Mouse (Mus musculus) heart, embryonic 12.5 days (tissue): ENCODE data around the gene Tcf7l2. TPM values are rescaled to one million over a fixed set of nuclear protein-coding genes. Genes with fewer than 3 reads are reported as not detected.

Source experiments
- ATAC-seq: fragments of 200-750 bp; cut with Nextera tagmentation; 2 replicates; pipeline ENCODE4 v1.8.0; 2017; ENCODE audit warnings: moderate TSS enrichment, moderate library complexity; ENCODE audit not compliant: insufficient number of reproducible peaks, low FRiP score
- H3K27ac ChIP-seq: fragments of 300-500 bp; sonication (generic); 2 replicates; pipeline ENCODE4 v1.5.1; 2016; ENCODE audit warnings: mild to moderate bottlenecking, moderate library complexity; ENCODE audit not compliant: poor library complexity, severe bottlenecking
- H3K27me3 ChIP-seq: fragments of 300-500 bp; sonication (generic); replicated peaks from 2 replicates; pipeline ENCODE4 v1.6.1; 2016; ENCODE audit warnings: mild to moderate bottlenecking, moderate library complexity
- H3K36me3 ChIP-seq: fragments of 300-500 bp; sonication (generic); 2 replicates; pipeline ENCODE4 v1.6.1; 2016; ENCODE audit warnings: mild to moderate bottlenecking, moderate library complexity
- H3K4me1 ChIP-seq: fragments of 300-500 bp; sonication (generic); replicated peaks from 2 replicates; pipeline ENCODE4 v1.6.1; 2016; ENCODE audit warnings: mild to moderate bottlenecking
- H3K4me2 ChIP-seq: fragments of 300-500 bp; sonication (generic); 2 replicates; pipeline ENCODE4 v1.6.1; 2016; ENCODE audit warnings: mild to moderate bottlenecking, moderate library complexity
- H3K4me3 ChIP-seq: fragments of 300-500 bp; sonication (generic); 2 replicates; pipeline ENCODE4 v1.5.1; 2016; ENCODE audit warnings: mild to moderate bottlenecking
- H3K9ac ChIP-seq: fragments of 300-500 bp; sonication (generic); 2 replicates; pipeline ENCODE4 v1.6.1; 2016; ENCODE audit warnings: mild to moderate bottlenecking, moderate library complexity
- H3K9me3 ChIP-seq: fragments of 300-500 bp; sonication (generic); replicated peaks from 2 replicates; pipeline ENCODE4 v1.6.1; 2016; ENCODE audit warnings: mild to moderate bottlenecking, moderate library complexity
- WGBS: fragments of 180-500 bp; shearing (Covaris S2); methylation state at CpG from one replicate; pipeline ENCODE4 v1.1.7; 2016; 5-methylcytosine and 5-hydroxymethylcytosine counted together
- polyA plus RNA-seq: library from polyadenylated mRNA; unstranded; fragments of >200 nt; fragmentation: Nextera tagmentation; extraction: Ambion mirVana; gene quantifications from 2 replicates; pipeline ENCODE4 v1.2.1, GENCODE M21; 2016

The Tcf7l2 gene
- polyA plus RNA-seq, 1 experiment from 2014 or later: 59.7 TPM

DNA sequence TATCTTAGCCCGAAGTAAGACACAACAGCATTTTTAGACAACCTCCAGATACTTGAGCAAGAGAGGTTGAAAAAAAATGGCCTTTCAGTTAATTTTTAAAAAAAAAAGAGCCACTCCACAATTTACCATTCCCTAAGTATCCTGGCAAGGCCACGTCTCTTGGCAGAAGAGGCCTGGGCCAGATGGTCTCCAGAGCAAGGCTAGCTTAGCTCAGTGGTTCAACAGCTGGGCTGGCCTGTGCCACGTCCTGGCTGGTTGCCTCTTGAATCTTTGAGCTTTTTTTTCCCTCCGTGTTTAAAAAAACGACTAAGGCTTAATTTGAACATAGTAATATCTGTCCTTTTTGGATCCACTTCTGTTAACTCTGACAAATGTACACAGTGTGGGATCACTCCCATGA is 209.8 kb downstream of the Tcf7l2 start:
- H3K9ac ChIP-seq: no peak overlapping the region
- no peaks in the 10 kb centered on the region for H3K36me3 ChIP-seq
- H3K4me1 ChIP-seq: peaks cover 5% of the 10 kb centered on the region; the same call in 1 of the 2 replicates
- no peaks in the 10 kb centered on the region for H3K27me3 ChIP-seq
- H3K9me3 ChIP-seq: no peaks in the 10 kb centered on the region
- H3K27ac ChIP-seq: no peak overlapping the region
- no peak overlapping the region for H3K4me2 ChIP-seq
- H3K4me3 ChIP-seq: no peak overlapping the region
- no peak for ATAC-seq
- 82% methylated on average over 5 of the region's 5 CpGs for WGBS

DNA sequence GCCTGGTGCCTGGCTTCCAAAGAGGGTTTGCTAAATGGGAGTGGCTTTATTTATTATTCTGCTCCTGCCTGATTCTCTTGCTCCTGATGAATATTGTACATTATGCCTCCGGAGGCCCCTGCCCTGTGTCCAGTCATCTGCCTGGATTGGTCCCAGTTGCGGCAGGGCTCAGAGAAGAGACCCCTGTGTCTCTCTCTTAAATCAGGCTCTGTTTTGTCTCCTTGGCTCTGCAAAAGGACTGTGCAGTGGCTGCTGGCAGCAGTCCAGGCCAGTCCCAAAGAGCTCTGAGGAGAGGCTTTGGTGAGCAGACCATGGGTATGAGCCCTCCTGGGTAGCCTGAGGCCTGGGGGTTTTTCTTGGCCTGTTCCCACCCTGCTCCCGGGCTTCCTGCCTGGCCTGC is 211.6 kb downstream of the Tcf7l2 start:
- no peak overlapping the region for H3K4me2 ChIP-seq
- no peak overlapping the region; the same call in 1 of the 2 replicates for H3K9ac ChIP-seq
- 71% methylated on average over 3 of the region's 3 CpGs for WGBS
- no peak overlapping the region for H3K4me3 ChIP-seq
- peak overlapping the region; percentile 23; the same call in 1 of the 2 replicates for H3K27ac ChIP-seq
- H3K27me3 ChIP-seq: no peaks in the 10 kb centered on the region
- no peak for ATAC-seq
- H3K4me1 ChIP-seq: peaks cover 5% of the 10 kb centered on the region; the same call in 1 of the 2 replicates
- no peaks in the 10 kb centered on the region for H3K36me3 ChIP-seq
- H3K9me3 ChIP-seq: no peaks in the 10 kb centered on the region

DNA sequence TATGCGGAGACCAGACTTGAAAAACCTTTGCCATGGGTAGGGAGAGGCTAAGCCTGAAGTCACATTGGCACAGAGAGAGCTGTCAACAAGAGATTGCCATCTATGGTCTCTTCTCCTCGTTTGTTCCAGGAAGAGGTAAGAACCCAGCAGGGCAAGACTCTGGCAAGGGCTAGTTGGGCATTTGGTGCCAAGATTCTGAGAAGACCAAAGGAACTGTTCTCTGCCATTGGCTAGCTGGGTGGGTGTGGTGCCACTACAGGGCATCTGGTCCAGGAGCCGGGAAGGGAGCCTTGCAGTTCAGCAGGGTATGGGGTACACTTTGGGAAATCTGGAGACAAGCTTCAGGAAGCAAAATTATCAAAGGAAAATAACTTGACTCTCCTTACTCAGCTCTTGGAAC is 213.5 kb downstream of the Tcf7l2 start:
- H3K4me2 ChIP-seq: no peak overlapping the region
- no peaks in the 10 kb centered on the region for H3K36me3 ChIP-seq
- no peaks in the 10 kb centered on the region for H3K27me3 ChIP-seq
- no peak overlapping the region for H3K4me3 ChIP-seq
- WGBS: 71% methylated on average over 3 of the region's 3 CpGs
- ATAC-seq: no peak
- peaks cover 9% of the 10 kb centered on the region for H3K9me3 ChIP-seq
- no peak overlapping the region for H3K27ac ChIP-seq
- no peak overlapping the region for H3K9ac ChIP-seq
- H3K4me1 ChIP-seq: peaks cover 5% of the 10 kb centered on the region; the same call in 1 of the 2 replicates

DNA sequence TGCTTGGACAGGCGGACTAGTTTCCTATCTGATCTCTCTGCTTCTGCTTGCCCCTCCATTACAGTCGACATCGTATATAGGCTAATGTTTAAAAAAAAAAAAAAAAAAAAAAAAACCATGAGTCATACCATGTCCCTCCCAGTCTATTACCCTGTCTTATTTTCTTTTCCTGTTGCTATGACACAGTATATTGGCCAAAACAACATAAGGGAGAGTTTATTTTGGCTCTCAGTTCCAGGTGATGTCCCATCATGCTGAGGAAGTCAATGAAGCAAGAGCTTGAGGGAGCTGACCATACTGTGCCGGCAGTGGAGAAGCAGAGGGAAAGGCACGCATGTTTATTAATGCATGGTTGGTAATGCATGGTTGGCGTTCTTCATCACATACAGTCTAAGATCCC is 215.1 kb downstream of the Tcf7l2 start:
- Histone ChIP-seq H3K4me3 (no peak overlapping the region), H3K27me3 (no peaks in the 10 kb centered on the region), H3K36me3 (no peaks in the 10 kb centered on the region), H3K4me1 (peaks cover 5% of the 10 kb centered on the region; the same call in 1 of the 2 replicates), H3K9me3 (peaks cover 11% of the 10 kb centered on the region), H3K27ac (no peak overlapping the region), H3K9ac (no peak overlapping the region), H3K4me2 (no peak overlapping the region)
- 80% methylated on average over 6 of the region's 6 CpGs for WGBS
- ATAC-seq: no peak

DNA sequence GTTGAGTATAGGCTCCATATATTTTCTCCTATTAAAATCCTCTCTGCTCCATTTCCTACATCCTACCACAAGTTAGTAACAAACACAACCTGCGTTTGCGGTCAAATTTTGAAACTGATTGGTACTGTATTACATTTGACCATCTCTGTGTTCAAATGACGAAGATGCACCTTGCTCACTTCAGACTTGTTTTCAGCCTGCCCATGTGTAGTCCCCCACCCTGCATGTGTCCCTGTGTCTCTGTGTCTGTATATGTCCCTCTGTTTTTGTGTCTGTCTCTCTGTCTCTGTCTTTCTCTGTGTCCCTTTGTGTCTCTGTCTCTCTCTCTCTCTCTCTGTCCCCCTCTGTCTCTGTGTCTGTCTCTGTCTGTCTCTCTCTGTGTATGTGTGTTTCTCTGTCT is 222.8 kb downstream of the Tcf7l2 start:
- H3K9me3 ChIP-seq: peaks cover 6% of the 10 kb centered on the region; the same call in 1 of the 2 replicates
- 91% methylated on average over 3 of the region's 3 CpGs for WGBS
- H3K4me3 ChIP-seq: no peak overlapping the region
- no peaks in the 10 kb centered on the region; the same call in 1 of the 2 replicates for H3K27me3 ChIP-seq
- H3K9ac ChIP-seq: no peak overlapping the region
- no peak for ATAC-seq
- no peak overlapping the region for H3K27ac ChIP-seq
- H3K4me2 ChIP-seq: no peak overlapping the region
- no peaks in the 10 kb centered on the region for H3K4me1 ChIP-seq
- H3K36me3 ChIP-seq: no peaks in the 10 kb centered on the region

DNA sequence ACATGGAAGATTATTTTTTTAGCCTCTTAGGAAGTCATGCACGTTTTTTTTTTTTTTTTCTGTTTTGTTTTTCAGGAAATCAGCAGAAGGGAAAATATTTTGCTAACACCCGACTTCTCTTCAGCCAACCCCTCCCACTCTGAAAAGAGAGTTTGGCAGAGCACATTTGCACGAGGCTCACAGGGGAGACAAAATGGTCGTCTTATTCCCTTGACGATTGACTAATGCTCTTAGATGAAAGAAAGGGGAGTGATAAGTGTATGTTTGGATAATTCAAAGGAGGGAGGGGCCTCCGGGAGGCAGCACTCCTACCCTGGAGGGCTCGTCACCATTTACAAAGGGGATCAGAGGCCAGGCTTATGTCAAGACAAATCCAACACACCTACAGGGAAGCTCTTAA is 224.4 kb downstream of the Tcf7l2 start:
- 18% methylated on average over 7 of the region's 7 CpGs for WGBS
- H3K4me2 ChIP-seq: no peak overlapping the region
- ATAC-seq: 0 out of 2 replicates have a peak, but pooled peaks have one; percentile 22
- H3K4me1 ChIP-seq: no peaks in the 10 kb centered on the region
- H3K9me3 ChIP-seq: 0 out of 2 replicates have a peak, but pooled peaks cover 3% of the 10 kb centered on the region
- no peak overlapping the region for H3K27ac ChIP-seq
- H3K36me3 ChIP-seq: no peaks in the 10 kb centered on the region
- H3K27me3 ChIP-seq: no peaks in the 10 kb centered on the region; the same call in 1 of the 2 replicates
- H3K9ac ChIP-seq: no peak overlapping the region
- no peak overlapping the region for H3K4me3 ChIP-seq

DNA sequence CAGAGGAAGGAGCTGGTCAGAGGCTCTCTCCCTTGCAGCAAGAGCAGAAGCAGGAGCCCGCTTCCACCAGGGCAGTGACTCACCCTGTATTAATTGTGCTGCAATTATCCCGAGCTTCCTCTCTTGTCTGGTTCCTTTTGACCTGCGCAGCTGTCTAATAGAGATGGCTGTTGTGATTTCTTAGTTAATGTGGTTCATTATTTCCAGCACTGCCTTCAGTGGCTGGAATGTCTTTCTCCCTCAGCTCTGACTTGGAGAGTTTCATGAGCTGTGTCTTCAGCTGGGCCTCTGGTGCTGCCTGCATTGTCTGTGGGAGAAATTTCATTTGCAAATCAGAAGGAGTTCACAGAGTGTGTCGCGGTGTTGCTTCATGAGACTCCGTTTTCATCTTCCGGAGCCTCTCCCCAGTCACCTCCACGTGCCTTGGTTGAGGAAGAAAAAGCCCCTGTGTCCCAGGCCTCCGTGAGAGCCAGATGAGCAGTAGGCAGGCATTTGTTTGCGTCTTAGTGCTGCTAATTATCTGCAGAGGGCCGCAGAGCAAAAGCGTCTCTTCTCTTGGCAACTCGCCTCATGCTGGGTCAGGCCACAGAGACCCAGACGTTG is 228.4 kb downstream of the Tcf7l2 start:
- Histone ChIP-seq H3K36me3 (no peaks in the 10 kb centered on the region), H3K27me3 (no peaks in the 10 kb centered on the region; the same call in 1 of the 2 replicates), H3K9me3 (no peaks in the 10 kb centered on the region), H3K4me1 (no peaks in the 10 kb centered on the region), H3K9ac (no peak overlapping the region), H3K27ac (no peak overlapping the region), H3K4me2 (no peak overlapping the region), H3K4me3 (no peak overlapping the region)
- WGBS: 45% methylated on average over 14 of the region's 14 CpGs
- no peak for ATAC-seq

DNA sequence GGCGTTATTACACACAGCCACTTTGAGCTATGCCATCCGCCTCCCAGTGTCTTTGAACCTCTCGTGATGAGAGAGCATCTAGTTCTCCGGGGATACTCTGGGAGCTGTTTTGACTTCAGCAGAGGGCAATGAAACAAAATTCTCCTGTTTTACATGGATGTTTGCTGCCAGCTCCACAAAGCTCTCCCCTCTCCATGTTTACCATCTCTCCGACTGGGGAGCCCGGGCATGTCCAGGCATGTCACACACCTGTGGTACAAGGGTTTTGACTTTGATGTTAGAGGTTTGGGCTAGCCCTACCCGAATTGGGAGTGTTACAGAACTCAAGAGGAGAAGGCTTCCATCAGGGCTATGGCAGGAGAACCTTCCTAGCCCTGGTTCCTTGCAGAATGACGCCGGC is 234.5 kb downstream of the Tcf7l2 start:
- 89% methylated on average over 9 of the region's 9 CpGs for WGBS
- no peak for ATAC-seq
- H3K4me2 ChIP-seq: no peak overlapping the region
- no peaks in the 10 kb centered on the region for H3K27me3 ChIP-seq
- no peak overlapping the region for H3K4me3 ChIP-seq
- no peaks in the 10 kb centered on the region for H3K4me1 ChIP-seq
- no peaks in the 10 kb centered on the region for H3K9me3 ChIP-seq
- H3K36me3 ChIP-seq: no peaks in the 10 kb centered on the region
- H3K9ac ChIP-seq: no peak overlapping the region
- H3K27ac ChIP-seq: no peak overlapping the region
